Mouse (Mus musculus): ENCODE results near the gene A630089N07Rik.
"Not testable (repeated sequence)": the region's sequence is repeated elsewhere in the genome, so short reads cannot be mapped to it uniquely, and the experiment has no call there.

GRCm38 (mm10) chr16:98081550-98081888 lies 731 bp downstream of the A630089N07Rik start:
- not testable (repeated sequence) for TF ChIP-seq CTCF, EP300 (IDR thresholded peaks at IDR 0.05; ENCODE audit: low read depth)
